Mouse (Mus musculus) cerebellum, adult 9-10 months (tissue): ENCODE data around the gene Olfr1349.
"Not testable (repeated sequence)": the region's sequence is repeated elsewhere in the genome, so short reads cannot be mapped to it uniquely, and the experiment has no call there.

Experiments used
- DNase-seq: peaks from one replicate; pipeline ENCODE4 v3.0.0; 2022

The Olfr1349 gene

GRCm38 (mm10) chr7:6522850-6523249, at the start of gene Olfr1349:
Gene Olfr1349, minus strand, starts transcription at chr7:6522950.
- no peak for DNase-seq

DNA sequence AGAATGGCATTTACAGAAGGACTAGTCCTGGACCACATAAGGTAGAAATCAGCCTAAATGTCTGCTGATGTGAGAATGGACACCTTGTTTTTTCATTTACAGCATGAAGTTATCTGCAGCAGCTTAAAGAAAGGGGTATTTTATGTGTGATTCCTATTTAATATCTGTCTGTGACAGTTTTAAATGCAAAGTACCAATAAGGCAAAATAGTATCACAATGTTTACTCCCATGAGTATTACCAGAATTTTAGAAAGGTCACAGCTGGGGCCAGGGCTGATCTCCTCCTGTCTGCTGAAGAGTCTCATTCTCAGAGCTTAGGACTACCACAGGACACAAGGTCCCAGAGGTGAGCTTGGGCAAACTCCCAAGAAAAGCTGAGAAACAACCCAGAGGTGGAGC, 41.8 kb upstream of the Olfr1349 start, which contains the start of gene Olfr1350:
Gene Olfr1350, plus strand, starts transcription at position 301 of the 400 bp plus-strand sequence.
- no peak for DNase-seq

DNA sequence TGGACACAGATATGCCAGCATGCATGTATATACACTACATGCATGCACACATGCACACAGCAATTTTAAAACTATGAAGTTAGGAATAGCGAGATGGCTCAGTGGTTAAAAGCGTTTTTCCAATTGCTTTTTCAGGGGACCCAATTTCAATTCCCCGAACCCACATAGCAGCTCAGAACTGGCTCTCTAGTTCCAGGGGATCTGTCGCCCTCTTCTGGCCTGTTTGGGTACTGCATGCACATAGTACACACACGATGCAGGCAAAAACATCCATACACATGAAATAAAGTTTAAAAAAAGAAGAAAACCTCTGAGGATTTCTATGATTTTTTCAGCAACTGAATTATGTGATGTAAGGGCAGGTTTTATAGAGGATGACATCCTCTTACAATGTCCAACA, 3.4 kb upstream of the Olfr1349 start:
- no peak for DNase-seq

DNA sequence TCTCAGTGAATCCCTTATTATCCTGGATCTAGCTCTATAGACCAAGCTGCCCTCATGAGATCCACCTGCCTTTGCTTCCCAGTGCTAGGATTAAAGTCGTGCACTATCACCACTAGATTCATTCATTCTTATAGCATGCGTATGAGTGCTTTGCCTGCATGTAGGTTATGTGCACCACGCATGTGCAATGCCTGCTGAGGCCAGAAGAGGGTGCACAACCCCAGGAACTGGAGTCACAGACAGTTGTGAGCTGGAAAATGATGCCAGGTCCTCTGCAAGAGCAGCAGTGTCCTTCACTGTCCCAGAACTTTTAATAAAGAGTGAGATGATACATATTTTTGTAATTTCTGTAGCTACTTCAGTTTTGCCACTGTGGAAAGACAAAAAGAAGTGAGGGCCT, 2.3 kb upstream of the Olfr1349 start:
- no peak for DNase-seq

DNA sequence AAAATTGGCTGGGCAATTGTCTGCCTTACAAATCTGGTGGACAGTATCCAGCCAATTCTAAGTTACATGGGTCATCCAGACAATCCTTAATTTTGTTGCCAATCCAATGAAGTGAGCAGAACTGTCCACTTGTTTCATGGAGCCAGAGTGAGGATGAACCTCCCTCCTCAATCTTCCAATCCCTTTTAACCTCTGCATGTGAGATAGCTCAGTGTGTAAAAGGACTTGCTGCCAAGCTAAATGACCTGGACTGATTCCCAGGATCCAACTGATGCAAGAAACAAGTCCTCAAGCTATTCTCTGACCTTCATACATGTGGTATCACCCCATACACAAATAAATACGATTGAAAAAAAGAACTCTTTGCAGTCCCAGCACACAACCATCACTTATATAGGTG, 1.1 kb downstream of the Olfr1349 start:
- DNase-seq, result no peak

DNA sequence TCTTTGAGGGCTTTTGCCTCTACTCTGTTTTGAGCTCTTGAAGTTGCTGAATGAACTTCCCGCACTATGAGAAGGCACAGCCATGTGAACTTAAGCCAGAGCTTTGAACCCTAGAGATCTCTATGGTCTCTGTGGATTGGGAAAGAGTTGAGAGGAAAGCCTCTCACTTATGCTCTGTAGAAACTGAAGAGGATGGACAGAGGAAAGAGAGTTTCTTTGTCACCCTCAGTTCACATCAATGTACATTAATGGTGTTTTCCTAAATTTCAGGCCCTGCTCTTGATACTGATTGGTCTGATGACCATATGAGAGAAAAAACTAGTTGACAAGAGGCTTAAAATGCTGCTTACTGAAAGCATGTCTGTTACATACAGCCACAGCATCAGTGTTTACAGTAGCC, 14.1 kb downstream of the Olfr1349 start, which contains the start of gene Olfr1348:
Gene Olfr1348, minus strand, starts transcription at position 101 of the 400 bp plus-strand sequence.
- no peak for DNase-seq

DNA sequence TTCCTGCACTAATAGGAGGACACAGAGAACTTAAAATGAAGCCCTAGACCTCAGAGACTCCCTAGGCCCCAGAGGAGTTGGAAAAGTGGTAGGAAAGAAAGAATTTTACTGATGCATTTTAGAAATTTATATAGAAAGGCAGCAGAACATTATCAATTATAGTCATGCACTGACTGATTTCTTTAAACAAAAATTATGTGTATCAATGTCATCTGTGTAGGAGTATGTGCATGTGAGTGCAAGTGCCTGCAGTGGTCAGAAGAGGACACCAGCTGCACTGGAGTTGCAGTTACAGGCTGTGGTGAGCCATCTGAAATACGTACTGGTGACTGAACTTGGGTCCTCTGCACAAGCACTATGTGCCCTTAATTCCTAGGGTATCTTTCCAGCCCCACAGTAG, 23.1 kb downstream of the Olfr1349 start, which contains the start of gene Olfr1347:
Gene Olfr1347, minus strand, starts transcription at position 101 of the 400 bp plus-strand sequence.
- DNase-seq, result no peak

DNA sequence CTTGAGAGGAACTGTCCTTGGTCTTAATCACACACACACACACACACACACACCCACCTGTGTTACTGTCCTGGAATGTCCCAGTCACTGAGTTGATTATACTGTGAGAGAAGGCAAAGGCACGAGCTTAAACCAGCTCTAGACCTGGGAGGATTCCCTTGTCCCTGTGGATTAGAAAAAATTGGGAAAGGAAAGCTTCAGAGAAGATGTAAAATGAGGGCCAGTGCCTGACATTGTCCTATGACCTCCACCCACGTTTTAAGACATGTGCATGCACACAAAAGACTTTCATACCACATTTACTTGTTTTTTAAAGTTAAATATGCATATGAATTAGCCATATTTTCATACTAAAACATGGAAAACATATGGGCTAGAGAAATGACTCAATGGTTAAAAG, 35.9 kb downstream of the Olfr1349 start, which contains the start of gene Olfr5:
Gene Olfr5, minus strand, starts transcription at position 101 of the 400 bp plus-strand sequence.
- DNase-seq, result no peak

GRCm38 (mm10) chr7:6477633-6478032, 45.1 kb downstream of the Olfr1349 start:
- not testable (repeated sequence) for DNase-seq

DNA sequence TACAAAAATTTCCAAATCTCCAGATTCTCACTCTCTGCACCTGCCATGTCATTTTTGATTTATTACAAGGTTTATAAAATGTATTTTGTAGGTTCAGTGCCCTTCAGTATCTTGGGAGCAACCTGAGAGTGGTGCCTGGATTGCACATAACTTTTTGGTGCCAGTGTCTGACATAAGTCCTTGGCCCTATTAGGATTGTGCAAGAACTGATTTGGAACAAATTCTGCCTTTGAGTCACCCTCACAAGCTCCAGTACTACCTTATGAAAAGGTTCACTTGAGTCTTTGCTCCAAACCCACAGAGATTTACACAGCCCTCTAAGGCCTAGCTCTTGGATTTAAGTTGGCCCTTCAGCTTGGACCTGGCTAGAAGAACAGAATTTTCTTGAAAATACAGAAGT, 55.8 kb downstream of the Olfr1349 start, which contains the start of gene Olfr1346:
Gene Olfr1346, plus strand, starts transcription at position 151 of the 400 bp plus-strand sequence.
- no peak for DNase-seq
